Mouse (Mus musculus) C2C12 (cell line): ENCODE measurements around the gene Il1r2. TPM values are rescaled to one million over a fixed set of nuclear protein-coding genes. Genes with fewer than 3 reads are reported as not detected.

Source experiments
- H3K27me3 ChIP-seq: one replicate; pipeline ENCODE4 v1.6.1; 2011; ENCODE audit not compliant: control insufficient read depth, insufficient read depth, insufficient read length
- H3K36me3 ChIP-seq: one replicate; pipeline ENCODE4 v1.6.1; 2011; ENCODE audit not compliant: control insufficient read depth, insufficient read depth
- H3K4me3 ChIP-seq: one replicate; pipeline ENCODE4 v1.5.1; 2011; ENCODE audit warnings: mild to moderate bottlenecking, control low read depth; ENCODE audit not compliant: poor library complexity, insufficient read depth, severe bottlenecking
- H3K79me2 ChIP-seq: one replicate; pipeline ENCODE4 v1.6.1; 2011; ENCODE audit not compliant: control insufficient read depth, insufficient read depth
- H3K79me3 ChIP-seq: one replicate; pipeline ENCODE4 v1.6.1; 2011; ENCODE audit warnings: low read depth, control low read depth
- H3ac ChIP-seq: one replicate; pipeline ENCODE3; 2011; ENCODE audit warnings: low read depth; ENCODE audit not compliant: control insufficient read depth, insufficient read length
- CEBPB ChIP-seq: IDR thresholded peaks from one replicate; pipeline ENCODE4 v1.6.1; 2011; ENCODE audit warnings: low read depth, mild to moderate bottlenecking, control low read depth, moderate library complexity
- CTCF ChIP-seq: IDR thresholded peaks from one replicate; pipeline ENCODE4 v1.5.1; 2011; ENCODE audit not compliant: control insufficient read depth, insufficient read depth, insufficient read length
- FOSL1 ChIP-seq: IDR thresholded peaks from one replicate; pipeline ENCODE4 v1.8.0; 2011; ENCODE audit warnings: mild to moderate bottlenecking, low read length; ENCODE audit not compliant: poor library complexity, insufficient read depth, severe bottlenecking
- MAX ChIP-seq: IDR thresholded peaks from one replicate; pipeline ENCODE4 v1.6.1; 2011; ENCODE audit warnings: mild to moderate bottlenecking, control low read depth
- MYOD1 ChIP-seq: IDR thresholded peaks from one replicate; pipeline ENCODE4 v1.6.1; 2011; ENCODE audit warnings: low read depth; ENCODE audit not compliant: control insufficient read depth, insufficient read length
- MYOG ChIP-seq: IDR thresholded peaks from one replicate; pipeline ENCODE4 v1.6.1; 2011; ENCODE audit not compliant: control insufficient read depth, insufficient read length; ENCODE audit errors: extremely low read depth
- USF1 ChIP-seq: IDR thresholded peaks from one replicate; pipeline ENCODE4 v1.6.1; 2011; ENCODE audit warnings: low read depth, mild to moderate bottlenecking, control low read depth, moderate library complexity
- polyA plus RNA-seq: library from polyadenylated mRNA; unstranded; fragments of >200 nt; fragmentation: generic; extraction: Trizol; gene quantifications from one replicate; pipeline ENCODE4 v1.2.1, GENCODE M21; 2012; ENCODE audit warnings: missing spikeins

Gene Il1r2
- polyA plus RNA-seq, 1 experiment: 0.05 TPM

DNA sequence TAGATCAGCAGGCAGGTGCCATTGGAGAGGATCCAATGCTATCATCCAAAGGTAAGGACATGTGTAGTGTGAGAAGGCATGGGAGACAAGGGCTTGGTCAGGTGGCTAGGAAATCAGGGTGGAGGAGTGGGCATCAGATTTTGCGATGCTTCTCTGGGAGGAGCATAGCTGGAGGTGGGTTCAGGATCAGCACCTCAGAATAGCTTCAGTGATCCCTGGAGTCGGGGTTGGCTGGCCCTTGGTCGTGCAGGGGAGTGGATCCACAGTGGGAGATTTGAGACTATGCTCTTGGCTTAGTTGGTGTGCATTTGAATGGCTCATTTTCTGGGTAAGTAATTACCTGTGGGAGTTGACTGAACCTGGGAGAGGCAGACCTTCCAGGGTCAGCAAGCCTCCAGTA lies 59.7 kb downstream of the Il1r2 start:
- Histone ChIP-seq H3K79me2 (no peaks in the 10 kb centered on the region), H3K27me3 (no peaks in the 10 kb centered on the region), H3K4me3 (no peak overlapping the region), H3K36me3 (no peaks in the 10 kb centered on the region), H3ac (no peak overlapping the region), H3K79me3 (no peaks in the 10 kb centered on the region)
- TF ChIP-seq CTCF (no peak), MAX (no peak), MYOD1 (no peak), CEBPB (no peak), FOSL1 (no peak), USF1 (no peak), MYOG (no peak)

DNA sequence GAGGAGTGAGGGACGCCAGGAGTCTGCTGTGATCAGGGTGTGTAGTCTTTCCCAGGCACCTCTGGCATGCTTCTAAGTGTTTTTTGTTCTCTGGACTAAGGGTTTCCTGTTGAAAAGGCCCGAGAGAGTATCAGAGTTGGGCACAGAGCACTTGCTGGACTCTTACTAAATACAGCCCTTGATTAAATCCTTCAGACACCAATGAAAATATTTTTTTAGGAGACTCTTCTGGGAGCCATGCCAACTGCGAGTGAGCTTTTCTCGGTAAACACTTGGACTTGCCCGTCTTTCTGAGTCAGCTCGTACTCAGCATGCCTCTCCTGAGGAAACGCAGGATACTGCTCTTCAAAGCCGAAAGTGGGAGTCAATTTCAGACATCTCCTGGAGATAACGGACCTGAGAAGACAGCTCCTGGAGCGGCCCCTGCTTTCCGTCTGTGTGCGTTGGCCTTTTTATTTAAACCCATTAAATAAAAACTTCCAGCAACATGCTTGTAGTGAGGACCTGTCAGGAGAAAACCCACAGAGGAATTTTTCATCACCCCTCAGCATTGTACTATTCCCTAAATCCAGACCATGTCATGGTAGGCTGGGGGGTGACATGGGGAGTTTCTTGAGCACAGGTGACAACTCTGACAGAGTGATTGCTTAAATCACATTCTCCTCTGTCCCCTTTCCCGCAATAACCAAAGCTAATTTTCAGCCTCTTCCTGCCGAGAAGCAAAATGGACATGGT lies 66.1 kb downstream of the Il1r2 start:
- Histone ChIP-seq H3K36me3 (no peaks in the 10 kb centered on the region), H3K79me3 (no peaks in the 10 kb centered on the region), H3K79me2 (no peaks in the 10 kb centered on the region), H3ac (no peak overlapping the region), H3K27me3 (no peaks in the 10 kb centered on the region), H3K4me3 (no peak overlapping the region)
- TF ChIP-seq USF1: no peak
- no peak for TF ChIP-seq MAX
- no peak for TF ChIP-seq MYOG
- TF ChIP-seq CEBPB: no peak
- TF ChIP-seq CTCF: no peak
- TF ChIP-seq MYOD1: no peak
- TF ChIP-seq FOSL1: no peak

DNA sequence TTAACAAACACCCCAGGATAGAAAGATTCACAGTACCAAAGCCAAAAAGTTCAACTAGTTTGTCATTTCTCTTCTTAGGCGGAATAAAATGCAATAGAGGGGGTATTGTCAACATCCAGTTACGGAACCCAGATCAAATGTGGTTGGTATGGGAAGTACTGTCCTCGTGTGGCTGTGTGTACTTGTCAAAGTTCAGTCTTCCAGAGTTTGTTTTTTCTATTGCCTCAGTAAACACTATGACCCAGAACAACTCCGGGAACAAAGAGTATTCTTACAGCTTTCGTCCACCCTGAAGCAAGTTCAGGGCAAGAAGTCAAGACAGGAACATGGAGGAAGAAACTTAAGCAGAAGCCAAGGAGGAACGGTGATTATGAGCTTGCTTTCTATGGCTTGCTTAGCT lies 82.2 kb downstream of the Il1r2 start:
- H3K4me3 ChIP-seq: no peak overlapping the region
- H3K79me3 ChIP-seq: no peaks in the 10 kb centered on the region
- TF ChIP-seq MYOG (no peak), USF1 (no peak), CEBPB (no peak)
- no peaks in the 10 kb centered on the region for H3K36me3 ChIP-seq
- no peaks in the 10 kb centered on the region for H3K79me2 ChIP-seq
- H3K27me3 ChIP-seq: no peaks in the 10 kb centered on the region
- no peak overlapping the region for H3ac ChIP-seq

DNA sequence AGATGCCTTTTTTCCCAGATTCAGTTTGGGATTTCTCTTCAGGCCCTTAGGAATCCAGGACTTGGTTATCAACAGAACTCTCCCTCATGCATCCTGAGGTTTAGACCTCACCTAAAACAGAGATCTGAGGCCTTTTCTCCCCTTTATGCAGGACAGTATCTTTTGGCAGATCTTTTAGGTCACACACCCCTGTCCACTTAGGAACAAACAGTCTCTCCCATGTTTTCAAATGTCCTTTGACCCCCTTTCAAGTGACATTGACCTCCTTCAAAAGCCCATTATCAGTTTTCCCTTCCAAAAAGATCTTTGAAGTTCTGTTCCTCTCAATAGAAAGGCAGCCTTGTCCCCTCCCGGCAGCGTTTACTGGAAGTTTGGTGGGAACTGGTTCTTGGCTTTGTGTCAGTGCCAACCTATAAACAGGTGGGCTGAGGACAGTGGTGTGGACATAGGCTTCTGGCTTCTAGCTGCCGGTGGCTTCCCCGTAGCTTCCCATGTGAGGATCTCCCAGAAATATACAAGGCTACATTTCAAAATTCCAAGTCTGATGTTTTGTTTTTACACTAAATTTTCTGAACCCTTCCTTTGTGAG lies 89.5 kb downstream of the Il1r2 start:
- H3K4me3 ChIP-seq: no peak overlapping the region
- H3K27me3 ChIP-seq: no peaks in the 10 kb centered on the region
- TF ChIP-seq MAX (no peak), CTCF (no peak), USF1 (no peak), CEBPB (no peak), FOSL1 (no peak), MYOD1 (no peak), MYOG (no peak)
- no peak overlapping the region for H3ac ChIP-seq
- no peaks in the 10 kb centered on the region for H3K79me3 ChIP-seq
- H3K79me2 ChIP-seq: no peaks in the 10 kb centered on the region
- H3K36me3 ChIP-seq: no peaks in the 10 kb centered on the region

DNA sequence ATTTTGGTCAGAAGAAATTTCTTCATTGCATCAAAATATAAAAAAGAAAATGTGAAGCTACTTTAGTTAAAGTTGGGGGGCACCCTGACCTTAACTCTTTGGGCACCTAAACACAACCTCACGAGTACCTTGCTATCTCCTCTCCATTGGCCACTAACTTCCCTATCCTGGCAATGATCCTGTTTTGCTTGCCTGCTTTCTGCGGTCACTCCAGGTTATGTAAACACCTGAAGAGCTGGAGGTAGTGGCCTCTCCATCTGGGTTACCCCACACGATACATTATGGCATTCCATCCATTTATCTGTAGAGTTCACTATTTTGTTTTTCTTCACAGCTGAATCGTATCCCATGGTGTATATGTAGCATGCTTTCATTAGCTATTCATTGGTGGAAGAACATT lies 90.5 kb downstream of the Il1r2 start:
- Histone ChIP-seq H3K79me3 (no peaks in the 10 kb centered on the region), H3K27me3 (no peaks in the 10 kb centered on the region), H3K4me3 (no peak overlapping the region), H3K79me2 (no peaks in the 10 kb centered on the region), H3ac (no peak overlapping the region), H3K36me3 (no peaks in the 10 kb centered on the region)
- TF ChIP-seq MYOD1 (no peak), FOSL1 (no peak), USF1 (no peak), MAX (no peak), MYOG (no peak), CTCF (no peak), CEBPB (no peak)

- H3K36me3 ChIP-seq: no peaks in the 10 kb centered on the region
- H3K4me3 ChIP-seq: no peak overlapping the region
- TF ChIP-seq USF1: no peak
- TF ChIP-seq MYOG: no peak
- no peak for TF ChIP-seq CEBPB
- H3K79me2 ChIP-seq: no peaks in the 10 kb centered on the region
- no peaks in the 10 kb centered on the region for H3K27me3 ChIP-seq
- H3K79me3 ChIP-seq: no peaks in the 10 kb centered on the region
- no peak overlapping the region for H3ac ChIP-seq
Observed at GRCm38 (mm10) chr1:40167585-40167984, 93.7 kb downstream of the Il1r2 start.
